Mouse (Mus musculus) E14TG2a.4 (cell line): ENCODE results near the gene Cdc27.

Experiments used
- CTCF ChIP-seq: conservative IDR thresholded peaks from 2 replicates; pipeline ENCODE4 v1.5.1; 2014; ENCODE audit warnings: low read length
- NANOG ChIP-seq: IDR thresholded peaks from 2 replicates; pipeline ENCODE4 v1.6.1; 2014; ENCODE audit warnings: borderline replicate concordance, low read length, mixed read lengths
- POU5F1 ChIP-seq: IDR thresholded peaks from 2 replicates; pipeline ENCODE4 v1.6.1; 2014; ENCODE audit warnings: low read length, borderline replicate concordance

DNA sequence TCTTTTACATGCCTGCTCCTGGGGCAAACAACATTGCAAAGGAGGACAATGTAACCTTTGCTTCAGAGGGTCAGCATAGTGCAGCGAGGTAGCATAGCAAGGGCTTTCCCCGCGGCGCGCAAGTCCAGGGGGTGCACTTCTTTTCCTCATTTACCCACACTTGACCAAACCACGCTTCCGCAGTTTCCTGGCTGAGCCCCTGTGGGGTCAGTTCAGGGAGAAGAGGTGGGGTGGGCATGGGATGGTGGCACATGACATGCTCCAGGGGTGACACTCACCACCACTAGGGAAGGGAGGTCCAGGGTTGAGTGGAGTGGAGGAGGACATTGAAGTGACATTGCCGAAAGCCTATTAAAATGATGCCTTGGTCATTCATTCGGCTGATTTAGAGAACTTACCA is 28.7 kb upstream of the Cdc27 start:
- no peak for TF ChIP-seq CTCF
- TF ChIP-seq NANOG, result no peak
- TF ChIP-seq POU5F1, result no peak
